Mouse (Mus musculus) stomach, postnatal 0 days (tissue): ENCODE measurements at regions not wholly inside any gene's neighbourhood (a gene's known extent, or its start where the extent isn't known, plus 50 kb on each side); places are given as distances from the start of the nearest gene placed in this dataset.
"Not testable (repeated sequence)": the region's sequence is repeated elsewhere in the genome, so short reads cannot be mapped to it uniquely, and the experiment has no call there.

Source experiments
- ATAC-seq: fragments of 200-750 bp; cut with Nextera tagmentation; 2 replicates; pipeline ENCODE4 v1.8.0; 2017; ENCODE audit not compliant: low FRiP score, low TSS enrichment
- DNase-seq: peaks from one replicate; pipeline ENCODE4 v3.0.0-alpha.2; 2016; ENCODE audit warnings: low spot score
- H3K27ac ChIP-seq: fragments of 300-500 bp; sonication (generic); replicated peaks from 2 replicates; pipeline ENCODE4 v1.5.1; 2014; ENCODE audit warnings: mild to moderate bottlenecking, control low read depth
- H3K27me3 ChIP-seq: fragments of 300-500 bp; sonication (generic); 2 replicates; pipeline ENCODE4 v1.6.1; 2014; ENCODE audit warnings: low read length; ENCODE audit not compliant: control insufficient read depth, insufficient read depth
- H3K36me3 ChIP-seq: fragments of 300-500 bp; sonication (generic); 2 replicates; pipeline ENCODE4 v1.6.1; 2014; ENCODE audit warnings: low read length, mixed read lengths; ENCODE audit not compliant: control insufficient read depth, insufficient read depth
- H3K4me1 ChIP-seq: fragments of 300-500 bp; sonication (generic); replicated peaks from 2 replicates; pipeline ENCODE4 v1.6.1; 2014; ENCODE audit warnings: antibody characterized with exemption; ENCODE audit not compliant: control insufficient read depth, insufficient read depth
- H3K4me2 ChIP-seq: fragments of 300-500 bp; sonication (generic); replicated peaks from 2 replicates; pipeline ENCODE4 v1.6.1; 2014; ENCODE audit warnings: low read depth, mild to moderate bottlenecking, control low read depth, moderate library complexity
- H3K4me3 ChIP-seq: fragments of 300-500 bp; sonication (generic); 2 replicates; pipeline ENCODE4 v1.5.1; 2014; ENCODE audit warnings: low read depth, low read length, control low read depth
- H3K9ac ChIP-seq: fragments of 300-500 bp; sonication (generic); 2 replicates; pipeline ENCODE4 v1.6.1; 2014; ENCODE audit warnings: mild to moderate bottlenecking, low read length, control low read depth, mixed read lengths
- H3K9me3 ChIP-seq: fragments of 300-500 bp; sonication (generic); 2 replicates; pipeline ENCODE4 v1.6.1; 2016; ENCODE audit warnings: low read length; ENCODE audit not compliant: control insufficient read depth
- CTCF ChIP-seq: IDR thresholded peaks from 2 replicates; pipeline ENCODE4 v1.5.1; 2016; ENCODE audit warnings: antibody characterized with exemption, low read depth, mild to moderate bottlenecking, moderate library complexity
- EP300 ChIP-seq: optimal IDR thresholded peaks from 2 replicates; pipeline ENCODE3; 2016; ENCODE audit warnings: antibody characterized with exemption
- WGBS: fragments of 180-500 bp; shearing (Covaris S2); extraction: QIAGEN DNeasy Blood & Tissue Kit; methylation state at CpG from one replicate; pipeline ENCODE4 v1.1.7; 2014; 5-methylcytosine and 5-hydroxymethylcytosine counted together

DNA sequence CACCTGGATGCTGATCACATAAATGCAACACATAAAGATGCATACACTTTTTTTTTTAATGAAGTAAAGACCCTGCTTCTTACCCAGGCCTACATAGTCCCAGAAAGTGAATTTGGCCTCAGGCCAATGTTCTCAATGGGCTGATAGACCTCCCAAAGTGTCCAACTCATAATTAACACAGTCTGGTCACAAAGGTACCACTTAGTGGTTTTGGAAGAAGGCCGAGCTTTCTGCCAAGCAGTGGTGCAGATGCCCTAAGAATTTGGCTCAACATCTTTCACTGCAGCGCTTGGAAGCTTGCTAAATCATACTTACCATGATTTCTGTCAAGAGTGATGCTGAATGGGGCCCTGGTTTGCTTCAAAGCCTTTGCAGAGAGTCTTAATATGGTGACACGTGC, 706.4 kb upstream of the Rag2 start:
- Histone ChIP-seq H3K36me3 (no peaks in the 10 kb centered on the region), H3K4me2 (no peak overlapping the region), H3K9ac (no peak overlapping the region), H3K27ac (no peak overlapping the region), H3K27me3 (no peaks in the 10 kb centered on the region), H3K4me3 (no peak overlapping the region), H3K4me1 (no peaks in the 10 kb centered on the region), H3K9me3 (no peaks in the 10 kb centered on the region)
- 61% methylated on average over 3 of the region's 3 CpGs for WGBS
- no peak for DNase-seq
- TF ChIP-seq EP300, result no peak
- no peak for TF ChIP-seq CTCF
- no peak for ATAC-seq

DNA sequence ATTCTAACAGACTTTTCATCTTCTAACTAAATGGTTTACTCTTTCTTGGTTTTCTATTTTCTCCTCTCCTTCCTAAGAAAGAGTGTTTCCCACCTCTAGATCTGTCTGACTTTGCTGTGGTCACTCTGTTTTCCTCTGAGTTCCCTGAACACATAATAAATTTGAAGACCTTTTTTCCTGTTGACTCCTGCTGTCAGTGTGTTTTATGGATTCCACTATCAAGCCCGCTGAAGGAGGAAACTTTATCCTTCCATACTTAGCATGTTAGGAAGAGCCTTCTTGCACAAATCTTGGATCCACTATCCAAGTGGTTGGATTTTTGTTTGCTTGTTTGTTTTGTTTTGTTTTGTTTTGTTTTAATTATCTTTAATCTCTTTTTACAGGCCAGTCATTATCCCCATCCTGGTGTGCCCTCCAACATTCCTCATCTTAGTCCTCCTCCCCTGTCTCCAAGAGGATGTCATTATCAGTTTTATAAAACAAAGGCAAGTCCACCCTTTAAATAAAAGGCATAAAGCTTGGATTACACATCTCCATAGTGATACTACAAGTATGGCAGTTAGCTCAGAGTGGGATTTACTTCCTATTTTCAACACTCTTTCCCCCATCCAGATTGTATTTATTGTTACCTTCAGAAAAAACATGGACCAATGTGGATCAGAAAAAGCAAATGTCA, 704.8 kb upstream of the Rag2 start:
- Histone ChIP-seq H3K4me3 (no peak overlapping the region), H3K9ac (no peak overlapping the region), H3K4me1 (no peaks in the 10 kb centered on the region), H3K4me2 (no peak overlapping the region), H3K9me3 (no peaks in the 10 kb centered on the region), H3K36me3 (no peaks in the 10 kb centered on the region), H3K27ac (no peak overlapping the region), H3K27me3 (no peaks in the 10 kb centered on the region)
- 48% methylated on average over 1 of the region's 1 CpGs for WGBS
- TF ChIP-seq EP300 (no peak), CTCF (no peak)
- DNase-seq, result no peak
- ATAC-seq, result no peak

DNA sequence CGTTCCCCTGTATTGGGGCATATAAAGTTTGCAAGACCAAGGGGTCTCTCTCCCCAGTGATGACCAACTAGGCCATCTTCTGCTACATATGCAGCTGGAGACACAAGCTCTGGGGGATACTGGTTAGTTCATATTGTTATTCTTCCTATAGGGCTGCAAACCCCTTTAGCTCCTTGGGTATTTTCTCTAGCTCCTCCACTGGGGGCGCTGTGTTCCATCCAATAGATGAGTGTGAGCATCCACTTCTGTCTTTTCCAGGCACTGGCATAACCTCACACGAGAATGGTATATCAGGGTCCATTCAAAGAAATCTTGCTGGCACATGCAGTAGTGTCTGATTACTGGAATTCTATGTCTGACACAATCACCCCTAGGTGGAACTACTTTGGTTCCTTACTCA, 675.9 kb upstream of the Rag2 start:
- H3K4me2 ChIP-seq, H3K27ac ChIP-seq, H3K36me3 ChIP-seq, ATAC-seq, DNase-seq, H3K27me3 ChIP-seq, H3K4me1 ChIP-seq, H3K9ac ChIP-seq, H3K4me3 ChIP-seq, H3K9me3 ChIP-seq: not testable (repeated sequence)
- 42% methylated on average over 3 of the region's 3 CpGs for WGBS
- peak; percentile 61 for TF ChIP-seq CTCF

DNA sequence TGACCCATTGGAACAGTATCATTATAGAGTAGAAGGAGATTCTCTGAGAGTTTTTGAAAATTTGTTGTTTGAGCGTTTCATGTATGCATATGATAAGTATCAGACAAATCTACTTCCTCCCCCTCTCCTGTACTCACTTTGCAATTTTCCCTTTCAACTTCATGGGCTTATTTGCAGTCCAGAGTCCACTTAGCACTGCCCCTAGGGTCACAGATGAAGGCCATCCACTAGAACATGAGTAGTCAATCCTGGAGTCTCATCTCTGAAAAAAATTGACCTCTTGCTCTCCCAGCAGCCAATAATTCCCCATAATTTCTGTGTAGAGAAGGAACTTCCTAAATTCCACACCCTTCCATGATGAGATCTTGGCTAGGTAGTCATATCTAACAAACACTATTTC, 665.1 kb upstream of the Rag2 start:
- ATAC-seq (no peak), DNase-seq (no peak)
- Histone ChIP-seq H3K4me1 (no peaks in the 10 kb centered on the region), H3K4me2 (no peak overlapping the region), H3K9ac (no peak overlapping the region), H3K36me3 (no peaks in the 10 kb centered on the region), H3K9me3 (no peaks in the 10 kb centered on the region), H3K4me3 (no peak overlapping the region), H3K27me3 (no peaks in the 10 kb centered on the region), H3K27ac (no peak overlapping the region)
- TF ChIP-seq EP300 (no peak), CTCF (no peak)
- WGBS, result 70% methylated on average over 1 of the region's 1 CpGs

DNA sequence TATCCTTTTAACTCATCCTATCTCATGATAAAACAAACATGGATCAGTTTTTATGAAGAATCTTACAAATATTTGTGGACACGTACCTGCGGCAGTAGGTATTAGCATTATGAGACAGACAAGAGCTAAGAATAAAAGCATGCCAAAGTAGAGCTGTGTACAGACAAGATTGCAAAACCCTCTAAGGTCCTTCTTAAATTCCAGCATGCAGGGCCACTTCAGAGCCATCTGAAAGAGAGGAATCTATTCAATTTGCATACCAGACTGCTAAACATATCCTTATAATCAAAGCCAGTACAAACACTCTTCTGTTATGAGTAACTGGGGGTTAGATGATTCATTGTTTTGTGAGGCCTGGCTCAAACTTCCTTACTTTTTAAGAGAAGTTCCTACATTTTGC, 659.9 kb upstream of the Rag2 start:
- Histone ChIP-seq H3K4me1 (no peaks in the 10 kb centered on the region), H3K9ac (no peak overlapping the region), H3K4me3 (no peak overlapping the region), H3K4me2 (no peak overlapping the region), H3K36me3 (no peaks in the 10 kb centered on the region), H3K27me3 (no peaks in the 10 kb centered on the region), H3K9me3 (no peaks in the 10 kb centered on the region), H3K27ac (no peak overlapping the region)
- 81% methylated on average over 2 of the region's 2 CpGs for WGBS
- ATAC-seq (no peak), DNase-seq (no peak)
- TF ChIP-seq EP300 (no peak), CTCF (no peak)

DNA sequence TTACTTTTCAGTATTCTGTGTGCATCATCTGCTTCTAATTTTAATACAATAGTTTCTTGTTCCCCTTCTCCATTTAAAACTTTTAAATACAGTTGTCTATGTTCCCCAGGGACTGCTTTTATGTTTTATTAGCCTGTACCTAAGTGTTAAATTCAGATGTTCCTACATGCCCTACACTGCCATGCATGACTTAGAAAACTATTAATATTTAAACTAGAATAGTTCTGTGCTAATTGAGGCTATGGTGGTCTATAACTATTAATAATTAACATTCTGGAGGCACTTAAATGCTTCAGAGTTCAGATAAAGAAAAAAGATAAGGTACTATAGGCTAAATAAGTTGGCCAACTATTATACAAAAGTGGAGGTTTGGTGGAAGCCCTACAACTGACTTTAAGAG, 647.3 kb upstream of the Rag2 start:
- ATAC-seq, result no peak
- Histone ChIP-seq H3K4me2 (no peak overlapping the region), H3K36me3 (no peaks in the 10 kb centered on the region), H3K4me3 (no peak overlapping the region), H3K27me3 (no peaks in the 10 kb centered on the region), H3K9me3 (no peaks in the 10 kb centered on the region), H3K4me1 (no peaks in the 10 kb centered on the region), H3K27ac (no peak overlapping the region), H3K9ac (no peak overlapping the region)
- TF ChIP-seq EP300 (no peak), CTCF (no peak)
- DNase-seq, result no peak
